Mouse (Mus musculus) cerebellum, postnatal 25 days (tissue): ENCODE measurements around the gene Slc39a3.
"Not testable (repeated sequence)": the region's sequence is repeated elsewhere in the genome, so short reads cannot be mapped to it uniquely, and the experiment has no call there.

ENCODE experiments used
- DNase-seq, 2 experiments: peaks; one replicate each; pipeline ENCODE4 v3.0.0; 2021; ENCODE audit warnings: mixed read lengths in 2 of 2

The Slc39a3 gene

DNA sequence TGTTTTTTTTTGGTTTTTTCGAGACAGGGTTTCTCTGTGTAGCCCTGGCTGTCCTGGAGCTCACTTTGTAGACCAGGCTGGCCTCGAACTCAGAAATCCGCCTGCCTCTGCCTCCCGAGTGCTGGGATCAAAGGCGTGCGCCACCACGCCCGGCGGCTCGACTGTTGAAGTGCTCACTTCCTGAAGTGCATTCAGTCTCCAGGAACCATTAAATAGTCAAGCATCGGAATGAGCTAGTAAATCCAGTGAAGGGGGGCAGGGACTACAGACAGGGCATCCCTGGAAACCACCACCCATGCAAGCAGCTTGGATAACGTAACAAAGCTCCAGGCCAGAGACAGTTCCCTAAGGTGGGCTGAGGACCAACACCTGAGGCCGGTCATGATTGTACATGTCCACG lies 8.0 kb upstream of the Slc39a3 start:
- not testable (repeated sequence) for DNase-seq

DNA sequence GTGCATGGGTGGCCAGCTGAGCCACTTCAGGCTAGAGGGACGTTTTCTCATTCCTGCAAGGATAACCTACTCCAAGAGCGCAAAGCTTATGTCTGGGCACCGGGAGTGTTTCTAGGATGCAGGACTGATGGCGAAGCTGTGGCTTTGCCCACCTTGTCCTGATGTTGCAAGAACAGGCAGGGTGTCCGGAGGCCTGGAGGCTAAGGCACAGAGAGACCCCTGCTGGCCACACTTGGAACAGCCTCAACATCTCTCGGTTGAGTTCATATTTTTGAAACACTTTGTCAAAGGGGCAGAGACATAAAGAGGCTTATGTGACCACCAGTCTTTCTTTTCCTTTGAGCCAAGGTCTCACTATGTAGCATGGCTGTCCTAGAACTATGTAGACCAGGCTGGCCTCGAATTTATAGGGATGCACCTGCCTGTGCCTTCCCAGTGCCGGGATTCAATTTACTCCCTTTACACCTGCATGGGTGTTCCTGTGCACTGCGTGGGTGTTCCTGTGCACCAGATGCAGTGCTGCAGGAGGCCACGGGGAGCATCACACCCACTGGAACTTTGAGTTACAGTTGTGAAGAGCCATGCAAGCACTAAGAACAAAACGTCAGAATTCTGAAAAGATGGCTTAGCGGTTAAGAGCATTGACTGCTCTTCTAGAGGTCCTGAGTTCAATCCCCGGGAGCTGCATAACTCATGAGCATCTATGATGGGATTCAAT lies 4.4 kb upstream of the Slc39a3 start:
- DNase-seq = peak; percentile 82 to 89

DNA sequence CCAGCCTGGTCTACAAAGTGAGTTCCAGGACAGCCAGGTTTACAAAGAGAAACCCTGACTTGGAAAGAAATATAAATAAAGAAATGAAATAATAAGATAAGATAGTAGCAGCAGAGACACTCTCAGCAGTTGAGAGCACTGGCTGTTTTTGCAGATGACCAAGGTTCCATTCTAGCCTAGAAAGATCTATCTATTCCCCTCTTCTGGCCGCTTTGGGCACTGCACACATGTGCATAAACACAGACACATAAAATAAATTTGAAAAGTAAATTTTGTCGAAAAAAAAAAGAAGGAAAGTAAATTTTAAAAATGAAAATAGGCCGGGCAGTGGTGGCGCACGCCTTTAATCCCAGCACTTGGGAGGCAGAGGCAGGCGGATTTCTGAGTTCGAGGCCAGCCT lies 975 bp downstream of the Slc39a3 start:
- DNase-seq = peak in 1 of 2 experiments; percentile 65

DNA sequence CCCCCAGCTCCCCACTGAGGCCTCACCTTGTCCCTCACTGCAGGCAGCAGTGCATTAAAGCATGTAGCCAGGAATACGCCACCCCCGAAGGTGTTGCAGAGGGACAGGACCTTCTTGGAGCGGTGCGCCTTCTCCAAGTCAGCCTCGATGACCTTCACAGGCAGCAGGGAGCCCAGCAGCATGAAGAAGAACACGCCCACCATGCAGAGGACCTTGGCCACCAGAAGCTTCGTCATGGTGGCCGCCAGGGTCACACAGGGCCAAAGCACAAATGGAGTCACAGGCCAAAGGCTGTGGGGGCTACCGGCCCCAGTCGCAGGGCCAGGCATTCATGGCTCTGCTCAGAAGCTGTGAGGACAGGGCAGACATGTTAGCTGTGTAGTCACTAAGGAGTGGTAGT lies 3.6 kb downstream of the Slc39a3 start:
- DNase-seq = no peak

DNA sequence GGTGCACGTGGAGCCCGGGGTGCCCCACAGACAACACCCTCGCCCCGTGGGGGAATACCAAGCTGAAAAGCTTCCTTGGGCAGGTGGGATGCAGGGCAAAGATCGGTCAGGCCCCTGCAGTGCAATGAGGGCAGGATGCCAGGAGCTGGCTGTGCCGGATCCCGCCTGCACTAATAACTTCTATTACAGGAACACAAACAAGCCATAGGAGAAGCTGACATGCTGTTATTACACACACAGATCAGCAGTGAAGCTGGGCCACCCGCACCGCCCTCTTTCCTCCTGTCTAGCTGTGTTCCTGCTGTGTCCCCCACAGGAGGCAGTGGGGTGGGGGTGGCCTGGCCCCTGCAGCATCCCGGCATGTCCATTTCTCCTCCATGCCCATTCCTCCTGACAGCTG lies 8.2 kb downstream of the Slc39a3 start:
- peak in 1 of 2 experiments; percentile 64 for DNase-seq

DNA sequence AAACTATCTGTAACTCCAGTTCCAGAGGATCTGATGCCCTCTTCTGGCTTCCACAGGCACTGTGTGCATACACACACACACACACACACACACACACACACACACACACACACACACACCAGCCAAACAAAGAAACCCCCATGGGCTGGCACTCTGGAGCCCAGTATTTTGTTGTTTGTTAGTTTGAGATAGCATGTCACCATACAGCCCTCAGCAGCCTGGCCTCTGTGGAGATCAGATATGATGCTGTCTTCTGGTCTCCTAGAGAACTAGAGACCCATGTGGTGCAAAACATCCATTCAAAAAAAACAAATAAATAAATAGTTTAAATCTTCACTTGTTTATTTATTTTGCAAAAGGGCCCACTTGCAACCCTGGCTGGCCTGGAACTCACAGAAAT lies 9.0 kb downstream of the Slc39a3 start:
- DNase-seq = no peak

DNA sequence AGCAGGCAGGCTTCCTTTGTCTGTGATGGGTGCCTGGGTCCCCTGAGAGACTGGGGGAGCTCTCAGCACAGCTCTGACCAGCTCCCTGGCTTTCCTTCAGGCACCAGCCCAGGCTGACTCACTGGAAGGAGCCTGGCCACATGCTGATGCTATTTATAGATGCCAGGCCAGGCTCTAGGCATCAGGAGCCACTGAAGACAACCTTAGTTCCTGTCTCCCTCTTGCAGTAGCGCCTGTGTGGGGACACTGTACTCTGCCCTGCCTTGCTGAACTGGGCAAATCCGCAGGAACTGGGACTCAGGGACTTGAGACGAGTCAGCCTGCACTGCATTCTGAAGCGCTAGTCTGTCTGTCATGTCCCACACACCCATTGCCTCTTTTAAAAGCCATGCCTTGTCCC lies 9.9 kb downstream of the Slc39a3 start:
- peak; percentile 86 to 88 for DNase-seq

DNA sequence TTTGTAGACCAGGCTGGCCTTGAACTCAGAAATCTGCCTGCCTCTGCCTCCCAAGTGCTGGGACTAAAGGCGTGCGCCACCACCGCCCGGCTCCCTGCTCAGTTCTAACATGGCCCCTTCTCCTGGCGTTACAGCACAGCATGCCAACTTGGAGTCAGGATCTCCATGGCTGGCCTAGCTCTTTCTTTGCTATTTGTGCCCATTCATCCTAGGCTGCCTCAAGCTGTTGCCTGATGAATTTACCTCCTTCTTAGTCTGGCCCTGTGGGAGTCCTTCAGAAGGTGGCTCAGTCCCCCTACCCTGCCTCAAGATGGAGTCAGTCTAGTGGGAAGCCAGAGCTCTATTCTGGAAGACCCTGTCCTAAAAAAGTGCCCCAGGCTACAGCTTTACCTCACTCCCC lies 10.4 kb downstream of the Slc39a3 start:
- DNase-seq = peak; percentile 47 to 62

DNA sequence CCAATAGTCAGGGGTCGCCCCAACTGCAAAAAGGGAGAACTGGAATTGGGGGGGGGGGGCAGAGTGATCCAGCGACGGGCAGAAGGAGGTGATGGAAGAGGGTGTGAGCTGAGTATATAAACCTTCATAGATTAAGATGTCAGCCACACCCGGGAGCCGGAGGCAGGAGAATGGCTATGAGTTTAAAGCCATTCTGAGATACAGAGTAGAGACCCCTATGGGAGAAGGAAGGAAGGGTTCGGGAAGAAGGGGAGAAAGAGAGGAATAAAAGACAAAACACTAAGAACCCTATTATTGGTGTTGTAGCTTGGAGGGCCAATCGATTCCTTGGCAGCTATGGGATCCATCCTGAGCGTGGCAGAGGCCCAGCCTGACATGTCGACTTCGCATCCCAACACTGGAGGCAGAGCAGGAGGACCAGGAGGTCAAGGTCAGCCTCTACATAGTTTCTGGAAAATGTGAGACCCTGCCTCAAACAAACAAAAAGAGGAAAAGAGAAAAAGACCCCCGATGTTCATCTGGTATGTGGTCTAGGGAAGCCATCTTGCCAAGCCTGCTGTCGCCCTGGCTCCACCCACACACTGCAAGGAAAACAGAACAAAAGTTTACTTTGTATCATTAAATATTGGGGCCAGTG lies 11.5 kb downstream of the Slc39a3 start, which contains the start of gene Diras1:
Gene Diras1 (minus strand): TSS at position 24 of the 637 bp plus-strand sequence.
- DNase-seq = no peak

DNA sequence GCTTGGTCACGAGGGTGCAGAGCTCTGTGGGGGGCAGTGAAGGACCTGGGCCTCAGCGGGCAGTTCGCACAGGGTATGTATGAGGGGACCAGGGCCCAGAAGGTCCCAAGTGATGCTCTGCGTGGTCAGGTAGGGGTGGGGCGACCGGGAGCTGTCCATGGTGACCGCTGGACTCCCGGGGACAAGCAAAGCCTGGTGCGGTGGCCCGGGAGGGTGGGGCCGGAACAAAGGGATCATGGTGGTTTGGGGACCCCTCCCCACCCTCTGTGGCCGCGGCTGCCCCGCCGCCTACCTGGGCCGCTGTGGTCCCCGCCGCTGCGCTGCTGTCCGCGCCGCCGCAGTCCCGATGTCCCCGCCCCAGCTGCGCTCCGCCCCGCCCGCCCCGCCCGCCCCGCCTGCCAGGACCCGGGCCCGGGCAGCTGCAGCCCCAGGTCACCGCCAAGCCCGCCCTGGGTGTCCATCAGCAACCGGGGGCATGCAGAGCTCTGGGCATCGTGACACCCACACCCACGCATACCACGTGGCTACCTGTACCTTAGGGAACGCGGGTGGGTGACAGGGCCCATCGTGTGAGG lies 12.1 kb downstream of the Slc39a3 start:
- DNase-seq = peak; percentile 68 to 74

DNA sequence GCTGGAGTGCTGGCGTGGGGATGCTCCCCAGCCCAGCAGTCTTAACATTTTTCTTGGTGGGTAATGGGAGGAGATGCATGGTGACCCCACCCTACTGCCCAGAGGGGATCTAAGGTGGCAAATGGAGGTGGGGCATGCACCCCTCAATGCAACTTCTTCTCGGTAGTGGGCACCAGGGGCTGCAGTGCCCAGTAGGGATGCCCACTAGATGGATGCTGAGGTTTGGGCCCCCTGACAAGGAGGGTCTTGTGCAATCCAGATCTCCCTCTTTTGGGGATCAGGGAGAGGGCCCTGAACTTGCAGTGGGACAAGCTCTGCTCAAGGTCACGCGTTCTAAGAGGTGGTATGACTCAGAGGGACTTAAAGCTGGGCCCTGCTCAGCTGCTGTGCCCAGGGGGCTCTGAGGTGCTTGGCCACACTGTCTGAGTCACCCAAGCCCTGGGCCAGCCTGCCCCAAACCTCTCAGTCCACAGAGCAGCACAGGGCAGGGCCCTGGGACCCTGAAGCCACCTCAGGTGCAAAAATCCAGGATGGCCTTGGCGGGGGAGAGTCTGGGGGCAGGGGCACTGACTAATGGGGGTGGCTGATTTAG lies 12.8 kb downstream of the Slc39a3 start:
- DNase-seq = peak in 1 of 2 experiments; percentile 38

DNA sequence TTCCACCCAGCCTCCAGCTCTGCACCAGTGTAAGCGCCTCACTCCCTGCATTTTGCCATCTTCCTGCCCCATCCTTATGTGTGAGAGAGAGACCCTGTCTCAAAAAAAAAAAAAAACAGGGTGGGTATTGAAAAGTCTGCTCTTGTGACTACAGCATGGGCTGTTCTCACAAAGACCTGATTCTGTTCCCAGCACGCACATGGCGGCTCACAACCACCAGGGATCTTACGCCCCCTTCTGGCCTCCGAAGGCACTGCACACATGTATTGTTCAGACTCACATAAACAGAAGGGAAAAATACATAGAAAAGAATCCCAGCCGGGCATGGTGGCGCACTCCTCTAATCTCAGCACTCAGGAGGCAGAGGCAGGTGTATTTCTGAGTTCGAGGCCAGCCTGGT lies 14.5 kb downstream of the Slc39a3 start:
- DNase-seq = peak in 1 of 2 experiments; percentile 59

DNA sequence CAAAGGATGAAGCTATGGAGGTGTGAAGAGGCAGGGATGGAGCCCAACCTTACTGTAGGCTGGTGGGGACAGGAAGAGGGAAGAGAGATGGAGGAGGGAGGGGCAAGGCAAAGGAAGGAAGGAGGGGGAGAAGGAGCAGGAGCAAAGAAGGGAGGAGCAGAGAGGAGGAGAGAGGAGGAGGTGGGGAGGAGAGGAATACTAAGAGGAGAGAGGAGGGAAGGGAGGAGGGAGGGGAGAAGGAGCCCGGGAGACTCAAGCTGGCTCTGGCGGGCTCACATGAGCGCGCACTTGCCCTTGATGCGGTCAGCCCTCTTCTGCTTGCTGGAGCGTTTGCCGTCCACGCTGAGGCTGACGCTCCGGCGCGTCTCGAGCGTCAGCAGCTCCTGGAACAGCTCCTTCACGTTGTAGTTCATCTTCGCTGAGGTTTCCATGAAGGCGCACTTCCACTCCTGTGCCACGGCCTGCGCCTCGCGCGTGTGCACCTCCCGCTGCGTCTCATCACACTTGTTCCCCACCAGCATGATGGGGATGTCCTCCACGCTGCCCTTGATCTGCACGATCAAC lies 15.6 kb downstream of the Slc39a3 start:
- DNase-seq = peak in 1 of 2 experiments; percentile 55

DNA sequence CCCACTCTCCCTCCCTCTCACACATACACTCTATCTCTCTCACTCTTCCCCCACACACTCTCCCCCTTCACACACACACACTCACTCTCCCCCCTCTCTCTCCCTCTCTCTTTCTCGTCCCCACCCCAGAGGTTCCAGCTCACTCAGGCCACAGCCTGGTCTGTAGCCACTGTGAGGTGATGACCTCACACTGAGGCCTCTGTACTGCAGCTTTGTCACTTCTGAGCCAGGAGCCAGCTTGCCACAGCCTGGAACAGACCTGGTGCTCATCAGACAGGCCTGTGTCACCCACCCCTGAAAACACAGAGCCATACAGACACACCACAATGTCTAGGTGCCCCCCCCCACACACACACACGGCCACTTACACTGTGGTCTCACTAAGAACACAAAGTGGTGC lies 17.0 kb downstream of the Slc39a3 start:
- DNase-seq = no peak

DNA sequence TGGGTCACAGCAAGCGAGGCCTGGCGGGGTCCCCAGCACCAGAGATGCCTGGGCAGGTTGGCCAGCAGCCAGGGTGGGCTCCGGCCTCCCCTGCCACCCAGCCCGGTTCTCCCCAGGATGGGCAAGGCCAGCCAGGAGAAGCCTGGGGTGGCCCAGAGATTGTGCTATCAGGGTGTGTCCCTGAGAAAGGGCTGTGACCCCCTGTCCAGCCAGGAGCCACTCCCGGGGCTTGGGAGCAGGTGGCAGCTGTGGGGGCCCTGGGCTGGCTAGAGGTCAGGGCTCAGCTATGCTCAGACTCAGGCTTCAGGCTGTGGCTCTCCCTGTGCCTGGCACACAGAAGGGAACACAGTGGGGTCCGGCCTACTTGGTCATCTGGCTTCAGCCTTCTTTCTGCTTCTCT lies 17.5 kb downstream of the Slc39a3 start:
- peak in 1 of 2 experiments; percentile 48 for DNase-seq

DNA sequence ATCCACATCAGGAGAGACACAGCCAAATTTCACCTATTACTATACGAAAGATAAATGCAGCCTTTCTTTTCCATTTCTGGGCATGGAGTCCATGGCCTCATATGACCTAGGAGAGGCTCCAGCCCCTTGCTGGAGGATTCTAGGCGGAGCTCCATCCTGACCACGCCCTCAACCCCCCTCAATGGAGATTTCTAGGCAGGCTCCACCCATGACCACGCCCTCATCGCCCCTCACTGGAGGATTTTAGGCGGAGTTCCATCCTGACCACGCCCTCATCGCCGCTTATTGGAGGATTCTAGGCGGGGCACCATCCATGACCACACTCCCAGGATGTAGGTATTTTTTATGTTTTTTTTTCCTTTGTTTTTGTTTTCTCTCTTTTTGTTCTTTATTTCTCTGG lies 18.9 kb downstream of the Slc39a3 start:
- peak in 1 of 2 experiments; percentile 70 for DNase-seq

DNA sequence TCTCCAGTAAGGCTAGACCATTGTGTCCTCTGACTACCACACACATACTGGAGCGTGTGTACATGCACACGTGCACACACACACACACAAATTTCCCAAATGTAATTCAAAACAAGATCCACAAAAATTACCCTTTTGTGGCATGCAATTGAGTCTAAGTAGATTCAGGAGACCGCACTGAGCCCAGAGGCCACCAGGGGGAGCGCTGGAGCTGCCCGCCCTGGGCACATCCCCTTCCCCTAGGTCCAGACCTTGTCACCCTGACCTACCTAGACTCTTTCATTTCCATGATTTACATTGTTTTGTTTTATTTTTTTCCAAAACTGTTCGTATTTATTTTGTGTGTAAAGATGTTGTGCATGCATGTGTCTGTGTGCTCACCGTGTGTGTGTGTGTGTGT lies 20.6 kb downstream of the Slc39a3 start:
- DNase-seq = peak; percentile 81 to 88

DNA sequence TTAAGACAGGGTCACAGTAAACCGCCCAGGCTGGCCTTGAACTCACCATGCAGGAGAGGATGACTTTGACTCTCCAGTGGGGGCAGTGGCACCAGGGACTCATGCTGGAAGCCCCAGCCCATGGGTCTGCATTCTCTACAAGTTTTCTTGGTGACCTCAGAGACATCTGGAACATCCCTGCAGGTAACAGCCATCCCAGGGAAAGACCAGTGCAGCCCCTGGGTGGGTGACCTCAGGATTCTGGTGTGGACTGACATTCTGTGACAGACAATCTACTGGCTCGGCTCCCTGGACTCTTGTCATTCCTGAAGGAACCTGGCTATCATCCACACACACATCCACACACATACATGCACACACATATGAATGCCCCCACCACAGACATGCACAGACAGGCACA lies 21.6 kb downstream of the Slc39a3 start:
- peak in 1 of 2 experiments; percentile 25 for DNase-seq

DNA sequence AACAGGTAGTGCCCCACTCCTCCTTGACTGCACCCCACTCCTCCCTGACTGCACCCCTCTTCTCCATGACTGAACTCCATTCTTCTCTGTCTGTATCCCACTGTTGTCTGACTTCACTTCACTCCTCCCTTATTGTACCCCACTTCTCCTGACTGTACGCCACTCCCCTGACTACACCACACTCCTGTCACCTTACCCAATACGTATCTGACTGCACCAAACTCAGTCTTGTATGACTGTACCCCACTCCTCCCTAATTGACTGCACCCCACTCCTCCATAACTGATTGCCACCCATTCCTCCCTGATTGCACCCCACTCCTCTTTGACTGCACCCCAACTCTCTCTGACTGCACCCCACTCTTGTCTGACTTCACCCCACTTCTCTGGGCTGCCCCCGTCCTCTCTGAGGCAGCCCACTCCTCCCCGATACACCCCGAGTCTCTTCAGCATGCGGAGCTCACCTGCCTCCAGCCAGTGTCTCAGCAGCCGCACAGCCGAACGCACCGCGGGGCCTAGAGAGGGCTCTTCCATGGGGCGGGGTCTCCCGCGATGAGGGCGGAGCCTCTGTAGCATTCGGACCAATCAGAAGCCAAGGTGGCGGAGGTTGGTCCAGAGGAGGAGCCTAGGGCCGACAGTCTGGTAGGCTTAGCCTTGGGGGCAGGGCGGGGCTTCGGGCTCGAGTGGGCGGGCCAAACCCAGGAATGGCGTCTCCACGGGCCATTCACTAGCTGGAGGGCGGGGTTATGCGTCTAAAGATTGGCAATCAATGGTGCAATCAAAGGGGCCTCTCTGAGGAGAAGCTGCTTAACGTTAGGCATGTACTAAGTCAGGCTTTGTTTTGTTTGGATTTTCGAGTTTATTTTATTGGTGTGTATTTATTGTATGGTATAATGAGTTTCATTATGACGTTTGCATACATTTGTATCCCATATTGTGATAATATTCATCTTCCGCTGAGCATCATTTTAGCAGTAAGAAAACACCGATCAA lies 22.5 kb downstream of the Slc39a3 start, which contains the start of gene Gng7:
Gene Gng7 (minus strand): TSS at position 553 of the 992 bp plus-strand sequence.
- DNase-seq = peak; percentile 96 to 98

DNA sequence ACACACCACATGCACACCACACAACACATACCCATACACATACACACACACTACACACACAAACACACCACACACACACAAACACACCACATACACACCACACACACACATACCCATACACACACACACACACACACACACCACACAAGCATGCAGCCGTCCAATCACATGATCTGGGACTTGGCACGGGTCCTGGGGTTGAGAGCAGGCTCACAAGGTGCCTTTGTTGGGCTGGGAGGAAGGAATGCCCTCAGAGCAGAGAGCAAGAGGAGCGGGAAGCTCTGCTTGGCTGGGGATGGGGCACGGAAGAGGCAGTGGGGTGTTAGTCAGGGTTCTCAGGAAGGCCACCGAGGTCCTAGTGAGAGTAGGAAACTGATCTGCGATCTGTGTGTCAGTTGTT lies 26.4 kb downstream of the Slc39a3 start:
- peak in 1 of 2 experiments; percentile 42 for DNase-seq

DNA sequence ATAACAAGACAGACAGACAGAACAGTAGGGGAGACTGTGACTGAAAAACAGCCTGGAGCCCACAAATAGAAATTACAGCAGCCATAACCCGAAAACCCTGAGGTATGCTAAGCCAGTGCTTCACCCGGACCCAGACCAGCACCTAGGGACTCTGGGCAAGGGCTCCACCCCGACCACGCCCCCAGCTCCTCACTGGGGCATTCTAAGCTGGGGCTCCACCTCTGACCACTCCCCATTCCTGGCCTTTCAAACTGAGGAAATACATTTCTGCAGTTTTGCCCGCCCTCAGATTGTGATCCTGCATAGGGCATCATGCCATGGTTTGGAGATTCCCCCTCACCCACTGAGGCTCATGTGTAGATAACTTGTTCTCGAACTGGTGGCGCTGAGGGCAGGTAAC lies 30.0 kb downstream of the Slc39a3 start:
- peak in 1 of 2 experiments; percentile 19 for DNase-seq
